Mouse (Mus musculus): ENCODE measurements around the gene Pak3. TPM values are rescaled to one million over a fixed set of nuclear protein-coding genes. Genes with fewer than 3 reads are reported as not detected.

Gene Pak3
- polyA plus RNA-seq (2012; rRNA removed) = 12.7 and 15.4 TPM in 2 replicates

GRCm38 (mm10) chrX:143518168-143518901, at the start of gene Pak3:
Gene Pak3 (plus strand): TSS chrX:143518591.

GRCm38 (mm10) chrX:143827212-143827611, 308.8 kb downstream of the Pak3 start, which contains the start of gene Capn6:
Gene Capn6 (minus strand): TSS chrX:143827414.

Other genes starting within 250 kb of the Pak3 start
- gene Chrdl1, start 124.3 kb upstream of the Pak3 start, polyA plus RNA-seq (2012; rRNA removed) = 3.0 and 7.8 TPM in 2 replicates